Mouse (Mus musculus) kidney, adult 11 months (tissue): ENCODE measurements around the gene Zbtb4.
"Not testable (repeated sequence)": the region's sequence is repeated elsewhere in the genome, so short reads cannot be mapped to it uniquely, and the experiment has no call there.

Experiments used
- DNase-seq: peaks from one replicate; pipeline ENCODE4 v3.0.0; 2022

Gene Zbtb4

GRCm38 (mm10) chr11:69765221-69766125 lies at the start of gene Zbtb4:
Zbtb4 (plus strand) TSS chr11:69765912.
- peak; percentile 27 for DNase-seq

GRCm38 (mm10) chr11:69715929-69716328 lies 49.8 kb upstream of the Zbtb4 start:
- DNase-seq = no peak

- no peak for DNase-seq
Measured at GRCm38 (mm10) chr11:69716953-69717352, 48.8 kb upstream of the Zbtb4 start.

GRCm38 (mm10) chr11:69718661-69719060 lies 47.1 kb upstream of the Zbtb4 start:
- peak; percentile 26 for DNase-seq

GRCm38 (mm10) chr11:69719423-69719822 lies 46.3 kb upstream of the Zbtb4 start:
- no peak for DNase-seq

GRCm38 (mm10) chr11:69720852-69721251 lies 44.9 kb upstream of the Zbtb4 start:
- no peak for DNase-seq

GRCm38 (mm10) chr11:69723074-69723473 lies 42.6 kb upstream of the Zbtb4 start:
- DNase-seq = no peak

- no peak for DNase-seq
Measured at GRCm38 (mm10) chr11:69725951-69726350, 39.8 kb upstream of the Zbtb4 start.

- peak; percentile 53 for DNase-seq
Measured at GRCm38 (mm10) chr11:69729063-69729462, 36.6 kb upstream of the Zbtb4 start.

GRCm38 (mm10) chr11:69731408-69731807 lies 34.3 kb upstream of the Zbtb4 start:
- not testable (repeated sequence) for DNase-seq

- no peak for DNase-seq
Measured at GRCm38 (mm10) chr11:69751635-69752034, 14.1 kb upstream of the Zbtb4 start.

- DNase-seq = no peak
Measured at GRCm38 (mm10) chr11:69752686-69753085, 13.0 kb upstream of the Zbtb4 start.

- no peak for DNase-seq
Measured at GRCm38 (mm10) chr11:69754233-69754632, 11.5 kb upstream of the Zbtb4 start.

GRCm38 (mm10) chr11:69754701-69755100 lies 11.0 kb upstream of the Zbtb4 start:
- DNase-seq = no peak

- no peak for DNase-seq
Measured at GRCm38 (mm10) chr11:69757303-69758089, 8.2 kb upstream of the Zbtb4 start.

- peak; percentile 95 for DNase-seq
Measured at GRCm38 (mm10) chr11:69758090-69758456, 7.6 kb upstream of the Zbtb4 start.

GRCm38 (mm10) chr11:69758478-69758970 lies 7.2 kb upstream of the Zbtb4 start, which contains the start of gene Polr2a:
Polr2a (minus strand) TSS chr11:69758637.
- peak; percentile 96 for DNase-seq

- DNase-seq = peak; percentile 93
Measured at GRCm38 (mm10) chr11:69758971-69759721, 6.6 kb upstream of the Zbtb4 start.

GRCm38 (mm10) chr11:69760160-69760900 lies 5.4 kb upstream of the Zbtb4 start:
- DNase-seq = no peak

GRCm38 (mm10) chr11:69760901-69761200 lies 4.9 kb upstream of the Zbtb4 start:
- DNase-seq = no peak

- DNase-seq = no peak
Measured at GRCm38 (mm10) chr11:69761868-69762267, 3.8 kb upstream of the Zbtb4 start, which contains the start of gene Slc35g3. Slc35g3 (minus strand) TSS chr11:69761968.

- no peak for DNase-seq
Measured at GRCm38 (mm10) chr11:69763551-69763950, 2.2 kb upstream of the Zbtb4 start.
